Mouse (Mus musculus): ENCODE measurements at regions not wholly inside any gene's neighbourhood (a gene's known extent, or its start where the extent isn't known, plus 50 kb on each side); places are given as distances from the start of the nearest gene placed in this dataset.

DNA sequence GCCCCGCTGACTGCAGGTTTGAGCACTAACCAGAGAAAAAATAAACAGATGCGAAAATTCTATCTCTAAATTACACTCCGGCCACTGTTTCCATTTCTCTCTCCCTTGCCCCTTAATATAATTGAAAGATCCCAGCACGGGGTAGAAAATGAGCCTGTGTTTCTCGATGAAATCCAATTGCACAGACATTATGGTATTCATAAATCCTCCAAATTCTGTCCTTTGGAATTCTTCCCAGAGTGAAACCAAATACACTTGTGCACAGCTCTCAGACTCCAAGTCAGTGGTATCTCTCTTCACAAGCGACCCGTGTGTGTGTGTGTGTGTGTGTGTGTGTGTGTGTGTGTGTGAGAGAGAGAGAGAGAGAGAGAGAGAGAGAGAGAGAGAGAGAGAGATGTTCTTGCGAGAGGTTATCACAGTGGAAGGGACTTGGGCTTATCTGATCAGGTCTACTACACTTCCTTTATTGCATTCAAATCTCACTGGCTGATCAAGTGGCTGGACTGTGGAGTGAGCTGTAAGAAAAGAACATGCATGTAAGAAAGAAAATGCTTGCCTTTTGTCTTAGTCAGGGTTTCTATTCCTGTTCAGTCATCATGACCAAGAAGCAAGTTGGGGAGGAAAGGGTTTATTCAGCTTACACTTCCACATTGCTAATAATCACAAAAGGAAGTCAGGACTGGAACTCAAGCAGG lies 529.6 kb upstream of the Gm19410 start:
- DNase-seq (ENCODE audit: low read depth, low spot score) = no peak

DNA sequence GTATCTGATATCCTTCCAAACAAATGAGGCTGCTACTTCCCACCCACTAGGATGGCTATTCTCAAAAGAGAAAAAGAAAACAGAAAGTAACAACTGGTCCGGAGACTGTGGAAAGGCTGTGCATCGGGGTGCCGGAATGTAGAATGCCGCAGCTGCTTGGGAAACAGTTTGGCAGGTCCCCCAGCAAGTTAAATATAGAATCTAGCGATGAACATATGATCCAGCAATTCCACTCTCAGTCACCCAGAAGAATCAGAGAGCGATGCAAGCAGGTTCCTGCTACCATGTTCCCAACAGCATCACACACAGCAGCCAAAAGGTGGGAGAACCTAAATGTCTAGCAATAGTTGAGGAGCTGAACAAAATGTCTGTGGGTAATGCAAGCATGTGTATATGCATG lies 528.3 kb upstream of the Gm19410 start:
- no peak for DNase-seq (ENCODE audit: low read depth, low spot score)

DNA sequence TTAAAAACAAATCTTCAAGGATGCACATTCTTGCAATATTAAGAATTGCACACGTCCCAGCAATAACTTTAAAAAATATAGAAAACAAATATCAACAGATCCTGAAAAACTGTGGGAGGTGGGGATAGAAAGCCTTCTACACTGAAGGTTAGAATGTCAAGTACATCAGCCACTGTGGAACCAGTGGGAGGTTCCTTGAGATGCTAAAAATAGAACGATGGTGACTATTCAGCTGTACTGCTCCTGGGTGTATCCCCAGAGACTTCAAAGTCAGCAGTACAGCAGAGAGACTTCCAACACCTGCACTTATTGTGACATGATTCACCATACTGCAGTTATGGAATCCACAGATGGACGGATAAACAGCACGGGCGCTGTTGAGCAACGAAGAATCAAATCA lies 524.7 kb upstream of the Gm19410 start:
- DNase-seq (ENCODE audit: low read depth, low spot score) = no peak

DNA sequence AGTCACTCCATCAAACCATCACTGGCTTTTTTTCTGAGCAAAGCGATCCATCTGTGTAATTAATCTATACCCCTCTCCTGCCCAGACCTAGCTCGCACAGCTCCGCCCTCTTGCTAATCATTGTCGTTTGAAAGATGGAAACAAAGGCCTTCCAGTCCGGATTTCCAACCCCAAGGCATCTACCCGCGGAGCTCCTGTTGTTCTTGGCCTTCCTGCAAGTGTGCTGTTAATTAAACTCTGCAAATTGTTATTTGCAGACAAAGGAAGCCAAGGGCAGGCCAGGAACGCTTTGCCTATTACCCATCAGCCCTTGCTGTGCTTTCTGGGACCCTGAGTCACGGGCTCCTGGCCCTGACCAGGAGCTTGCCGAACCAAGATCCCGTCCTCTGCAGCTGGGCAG lies 522.0 kb upstream of the Gm19410 start:
- no peak for DNase-seq (ENCODE audit: low read depth, low spot score)

DNA sequence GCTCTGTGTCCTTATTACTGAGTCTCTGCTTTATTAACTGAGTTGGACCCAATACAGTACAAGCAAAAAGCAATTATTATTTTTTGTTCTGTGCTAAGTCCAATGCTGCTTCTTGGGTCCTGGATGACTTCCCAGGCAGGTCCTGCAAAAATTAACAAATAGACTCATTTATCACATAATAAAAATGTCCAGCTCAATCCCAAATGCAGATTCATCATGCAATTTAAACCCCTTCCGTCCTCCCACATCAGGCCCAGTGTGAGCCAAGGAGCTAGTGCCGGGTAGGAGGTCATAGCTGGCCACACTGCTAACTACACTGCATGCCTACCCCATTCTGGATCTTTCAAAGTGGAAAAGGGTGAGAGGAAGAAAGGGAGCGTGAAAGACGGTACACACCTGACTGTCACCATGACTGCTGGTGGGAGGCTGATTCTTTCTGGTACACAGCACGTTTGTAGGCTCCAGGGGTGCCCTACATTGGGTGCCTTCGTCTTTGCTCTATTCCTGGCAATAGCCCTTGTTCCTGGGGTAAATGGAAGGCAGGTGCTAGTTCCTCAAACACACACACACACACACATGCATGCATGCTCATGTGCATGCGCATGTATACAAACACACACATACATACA lies 515.7 kb upstream of the Gm19410 start:
- DNase-seq (ENCODE audit: low read depth, low spot score) = no peak

DNA sequence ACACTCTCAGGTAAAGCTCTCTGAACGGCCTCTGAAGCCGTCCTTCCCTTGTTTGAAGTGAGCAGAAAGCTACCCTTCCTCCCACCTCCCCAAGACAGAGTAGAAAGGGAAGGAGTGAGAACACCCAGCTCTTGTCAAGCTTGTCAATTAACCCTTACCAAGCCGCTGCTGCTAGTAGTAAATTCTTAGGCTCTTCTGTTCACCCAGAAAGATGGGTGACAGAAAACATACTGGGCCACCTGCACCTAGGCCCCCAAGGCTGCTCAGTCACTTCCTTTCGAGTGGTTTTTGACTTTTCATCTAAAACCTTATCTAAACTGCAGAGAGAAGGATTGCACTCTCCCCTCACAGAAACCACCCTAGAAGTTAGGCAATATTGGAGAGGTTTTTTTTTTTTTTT lies 514.9 kb upstream of the Gm19410 start:
- no peak for DNase-seq (ENCODE audit: low read depth, low spot score)

DNA sequence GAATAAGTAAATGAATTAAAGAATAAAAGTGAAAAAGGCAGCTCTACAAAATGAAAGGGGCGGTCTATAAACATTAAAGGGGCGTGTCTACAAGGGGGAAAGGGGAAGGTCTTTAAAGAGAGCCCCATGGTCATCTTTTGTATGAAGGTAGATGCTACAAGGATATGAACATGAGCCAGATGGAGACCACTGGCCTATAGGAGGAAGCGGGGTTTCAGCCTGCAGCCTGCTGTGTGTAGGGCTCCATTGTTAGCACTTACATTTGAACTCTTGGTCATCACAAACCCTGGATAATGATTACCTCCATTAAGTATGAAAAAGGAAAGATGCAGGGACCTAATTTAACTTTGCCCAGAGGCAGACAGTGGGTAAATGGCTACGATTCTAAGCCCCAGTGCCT lies 511.6 kb upstream of the Gm19410 start:
- no peak for DNase-seq (ENCODE audit: low read depth, low spot score)

DNA sequence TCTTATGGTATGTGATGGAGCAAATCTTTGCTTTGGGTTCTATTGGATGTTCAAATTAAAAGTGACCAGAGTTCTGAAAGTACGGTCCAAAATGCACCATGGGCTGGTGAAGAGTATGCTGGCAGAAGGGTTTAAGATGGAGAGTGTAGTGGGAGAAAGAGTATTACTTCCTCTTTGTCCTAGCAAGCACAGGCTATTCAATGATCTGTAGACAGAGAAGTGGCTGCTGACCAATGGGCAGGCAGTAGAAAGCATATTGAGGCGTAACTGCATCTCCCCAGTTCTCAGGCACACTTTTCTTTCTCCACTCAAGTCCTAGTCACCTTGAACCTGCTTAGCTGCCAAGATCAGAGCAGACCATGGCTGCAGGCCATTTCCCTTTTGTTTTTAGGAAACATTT lies 510.3 kb upstream of the Gm19410 start:
- no peak for DNase-seq (ENCODE audit: low read depth, low spot score)

DNA sequence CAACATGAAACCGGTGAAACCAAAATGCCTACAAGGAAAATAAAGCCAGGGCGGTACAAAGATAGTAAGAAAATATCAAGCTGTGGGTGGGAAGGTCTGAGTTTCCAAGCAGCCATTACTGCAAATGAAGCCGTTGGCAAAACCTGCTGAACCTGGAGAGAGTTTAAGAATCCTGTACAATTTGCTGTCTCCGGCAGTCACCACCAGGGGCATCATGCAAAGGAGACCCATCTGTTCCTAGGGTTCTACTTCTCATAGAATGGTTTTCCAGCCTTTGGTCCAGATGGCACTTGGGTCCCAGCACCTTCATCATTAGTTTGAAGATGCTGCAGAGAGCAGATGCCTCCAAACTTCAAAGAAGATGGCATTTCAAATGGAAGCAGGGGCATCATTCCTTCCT lies 508.6 kb upstream of the Gm19410 start:
- DNase-seq (ENCODE audit: low read depth, low spot score) = no peak

DNA sequence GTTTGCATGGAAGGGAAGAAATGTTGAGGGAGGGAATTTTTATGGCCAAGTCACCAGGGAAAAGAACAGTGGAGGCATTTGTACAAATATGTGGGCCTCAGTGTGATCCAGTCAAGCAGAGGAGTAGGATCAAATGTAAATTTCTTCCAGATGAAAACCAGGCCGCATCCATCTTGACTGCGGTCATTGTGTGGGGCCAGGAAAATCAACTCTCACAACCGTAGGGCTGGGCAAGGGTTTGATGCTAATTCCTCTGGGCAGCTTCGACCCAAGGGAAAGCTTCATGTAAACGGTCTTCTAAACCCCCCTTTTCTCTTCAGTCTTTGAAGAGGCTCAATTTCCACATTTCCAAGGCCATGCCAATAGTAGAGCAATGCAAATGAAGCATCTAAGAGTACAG lies 497.4 kb upstream of the Gm19410 start:
- DNase-seq (ENCODE audit: low read depth, low spot score) = no peak

DNA sequence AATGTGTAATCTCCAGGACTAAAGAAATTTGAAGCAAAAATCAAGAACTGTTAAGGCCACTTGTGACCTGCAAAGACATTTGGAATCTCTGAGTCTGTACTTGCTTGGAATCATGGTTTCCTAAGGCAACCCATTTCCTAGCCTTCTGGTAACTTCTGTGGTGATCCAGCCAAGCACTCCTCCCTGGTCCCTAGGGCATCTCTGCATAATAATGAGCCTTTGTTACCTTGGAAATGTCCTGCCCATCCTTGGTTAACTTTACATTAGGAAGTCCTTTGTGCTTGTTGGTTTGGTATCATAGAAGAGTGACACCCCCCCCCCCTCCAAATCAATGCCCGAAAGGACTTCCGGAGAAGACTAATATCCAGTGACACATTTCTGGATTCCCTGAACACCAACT lies 496.6 kb upstream of the Gm19410 start:
- DNase-seq (ENCODE audit: low read depth, low spot score) = no peak

DNA sequence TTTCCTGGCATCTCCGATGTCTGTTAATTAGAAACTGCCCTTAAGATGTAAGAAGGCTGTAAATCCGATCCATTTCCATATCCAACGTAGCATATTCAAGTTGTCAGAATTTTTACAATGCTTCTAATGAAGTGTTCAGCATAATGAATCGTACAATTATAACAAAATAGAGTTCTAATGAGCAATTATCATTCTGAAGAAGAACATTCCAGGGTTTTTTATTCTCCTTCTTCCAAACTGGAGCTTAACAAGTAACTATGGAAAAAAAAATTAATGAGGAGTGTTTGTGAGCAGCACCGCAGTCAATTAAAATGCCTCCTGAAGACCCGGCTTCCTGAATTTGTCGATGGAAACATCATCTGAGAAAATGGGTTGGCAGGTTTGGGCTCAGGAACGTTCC lies 489.6 kb upstream of the Gm19410 start:
- DNase-seq (ENCODE audit: low read depth, low spot score) = no peak

DNA sequence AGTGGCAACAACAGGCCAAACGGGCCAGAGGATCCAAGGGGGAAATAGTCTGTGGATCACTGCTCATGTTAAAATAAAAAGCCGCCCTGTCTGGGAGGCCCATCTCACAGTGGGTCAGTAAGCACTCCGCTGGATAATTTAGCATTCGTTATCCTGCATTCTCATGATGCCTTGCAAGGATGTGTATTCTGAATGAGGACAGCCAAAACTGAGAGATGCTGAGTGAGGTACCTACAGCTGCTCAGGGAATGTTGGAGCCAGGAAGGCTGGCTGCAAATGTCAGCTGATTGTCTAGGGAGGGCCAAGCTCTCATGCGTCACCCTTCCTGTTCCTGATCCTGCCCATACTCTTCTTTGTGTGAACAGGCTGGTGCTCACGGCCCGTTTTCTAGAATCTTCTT lies 489.1 kb upstream of the Gm19410 start:
- no peak for DNase-seq (ENCODE audit: low read depth, low spot score)

DNA sequence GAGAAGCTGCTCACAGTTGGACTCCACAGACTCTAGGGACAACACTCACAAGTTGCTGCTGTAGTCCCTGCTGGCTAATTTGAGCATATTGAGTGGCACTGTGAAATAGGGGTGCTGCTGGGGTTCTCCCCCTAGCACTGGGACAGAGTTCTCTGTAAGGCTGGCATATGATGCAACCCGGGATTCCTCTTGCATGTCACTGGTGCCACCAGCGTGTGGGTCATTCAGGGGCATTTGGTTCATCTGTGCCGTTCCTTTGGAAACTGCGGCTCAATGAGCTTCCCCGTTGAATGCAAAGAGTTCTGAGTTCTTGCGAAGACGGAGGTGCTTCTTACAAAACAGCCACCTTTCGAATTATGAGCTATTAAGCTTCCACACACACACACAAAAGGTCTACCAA lies 486.6 kb upstream of the Gm19410 start:
- DNase-seq (ENCODE audit: low read depth, low spot score) = no peak

DNA sequence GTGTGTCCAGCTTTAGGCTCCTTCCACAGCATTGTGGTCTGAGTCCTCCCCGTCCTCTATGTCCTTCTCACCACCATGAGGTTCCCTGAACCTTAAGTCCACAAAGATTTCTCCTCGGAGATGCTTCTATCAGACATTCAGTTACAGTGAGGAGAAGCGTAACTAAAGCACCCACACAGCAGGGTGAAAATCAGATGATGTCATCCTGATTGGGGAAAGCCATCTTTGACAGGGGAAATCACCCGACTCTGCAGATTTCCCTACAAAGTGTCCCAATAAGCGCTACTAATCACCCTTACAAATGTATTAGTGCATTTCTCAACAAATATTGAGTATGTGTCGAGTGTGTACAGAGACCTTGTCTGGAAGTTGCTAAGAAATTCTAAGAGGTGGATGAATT lies 484.8 kb upstream of the Gm19410 start:
- no peak for DNase-seq (ENCODE audit: low read depth, low spot score)

DNA sequence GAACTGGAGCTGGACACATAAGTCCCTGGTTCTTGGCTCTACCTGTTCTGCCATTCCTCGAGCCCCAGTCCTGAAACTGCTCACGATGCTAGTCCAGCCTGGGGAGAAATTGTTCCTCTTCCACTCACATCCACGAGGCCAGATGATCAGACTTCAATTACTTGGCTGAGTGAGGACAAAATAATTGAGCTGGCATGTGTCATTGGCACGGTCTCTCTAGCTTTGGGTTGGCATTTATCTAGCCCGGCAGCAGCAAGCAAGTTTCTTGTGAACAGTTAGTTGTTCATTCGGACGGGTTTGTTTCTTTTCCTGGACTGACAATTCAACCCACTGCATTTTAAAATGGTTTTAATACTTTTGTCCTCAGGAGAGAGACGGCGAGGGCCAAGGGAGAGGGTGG lies 482.2 kb upstream of the Gm19410 start:
- DNase-seq (ENCODE audit: low read depth, low spot score) = no peak

DNA sequence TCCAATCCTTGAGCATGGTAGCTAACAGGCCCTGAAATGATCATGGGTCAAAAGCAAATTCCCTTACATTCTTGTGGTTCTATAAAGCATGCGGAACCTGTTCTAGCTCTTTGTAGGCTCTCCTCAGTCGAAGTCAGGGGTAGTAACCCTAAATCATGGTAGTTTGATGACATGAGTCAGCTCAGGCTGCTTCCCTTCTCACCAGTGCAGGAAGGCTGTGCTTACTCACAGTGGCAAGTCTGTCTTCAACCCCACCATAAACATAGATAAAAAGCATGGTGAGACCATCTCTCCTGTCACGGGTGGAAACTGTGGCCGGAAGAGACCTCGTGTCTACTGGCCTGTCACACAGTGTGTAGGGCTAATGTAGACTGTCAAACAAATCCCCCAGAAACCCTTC lies 476.6 kb upstream of the Gm19410 start:
- DNase-seq (ENCODE audit: low read depth, low spot score) = no peak

DNA sequence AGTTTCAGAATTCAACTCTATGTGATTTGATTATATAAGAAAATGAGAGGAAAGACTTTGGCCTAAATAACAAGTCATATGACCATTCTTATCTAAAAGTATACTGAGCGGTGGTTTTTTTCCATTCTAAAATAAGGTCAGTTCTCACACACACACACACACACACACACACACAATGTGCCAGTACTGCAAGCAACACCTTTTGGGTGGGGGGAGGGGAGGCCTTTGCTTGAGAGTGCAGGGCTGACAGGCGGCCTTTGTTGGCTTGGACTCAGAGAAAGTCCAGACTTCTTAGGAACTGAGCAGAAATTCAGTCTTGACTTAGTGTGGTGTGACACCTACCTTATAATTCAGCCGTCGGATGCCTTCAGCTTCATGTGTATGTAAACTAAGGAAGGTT lies 475.6 kb upstream of the Gm19410 start:
- DNase-seq (ENCODE audit: low read depth, low spot score) = no peak

DNA sequence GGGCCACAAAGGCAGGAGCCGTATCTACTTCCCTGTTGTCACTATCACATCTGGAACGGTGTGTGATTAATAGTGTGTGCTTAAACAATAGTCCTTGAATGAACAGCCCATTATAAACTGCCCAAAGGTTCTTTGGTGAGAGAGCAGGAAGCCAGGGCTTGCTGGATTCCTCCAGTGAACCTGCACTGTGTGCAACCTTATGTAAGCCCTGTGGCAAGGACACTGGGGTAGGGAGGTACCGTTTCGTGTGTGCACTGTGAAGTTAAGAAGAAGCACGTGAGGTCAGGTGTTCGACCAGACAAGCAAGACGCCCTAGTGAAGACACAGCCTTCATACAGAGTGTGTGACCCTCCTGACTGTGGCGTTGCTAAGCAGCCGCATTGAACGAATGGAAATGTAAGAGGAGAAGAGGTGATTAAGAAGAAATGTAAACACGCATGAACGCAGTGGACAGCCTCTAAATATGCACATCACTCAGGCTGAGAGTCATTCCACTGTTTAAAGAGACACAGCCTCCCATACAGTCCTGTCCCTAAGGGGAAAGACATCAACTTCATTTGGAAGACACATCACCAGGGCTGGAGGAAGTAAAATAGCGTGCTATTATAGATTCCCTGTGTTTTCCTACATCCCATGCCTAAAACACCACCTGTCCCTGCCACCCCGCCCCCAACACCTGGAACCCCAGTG lies 472.0 kb upstream of the Gm19410 start:
- no peak for DNase-seq (ENCODE audit: low read depth, low spot score)

DNA sequence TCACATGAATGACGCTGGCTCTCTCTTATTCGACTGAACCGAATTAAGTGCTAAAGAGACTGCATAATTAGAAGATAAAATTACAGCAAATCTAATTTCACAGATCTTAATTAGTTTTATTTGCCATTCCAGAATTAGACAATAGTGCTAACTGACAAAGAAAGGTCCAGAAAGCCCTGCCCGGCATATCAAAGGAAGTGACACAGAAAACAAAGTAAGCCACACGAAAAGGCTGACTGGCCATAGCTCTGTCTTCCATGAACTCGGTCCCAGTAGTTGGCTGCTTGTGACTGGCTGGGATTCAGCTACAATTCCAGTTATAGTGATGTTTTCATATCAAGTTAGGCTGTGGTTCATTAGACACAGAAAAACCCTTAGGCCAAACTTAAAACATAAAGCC lies 468.7 kb upstream of the Gm19410 start:
- no peak for DNase-seq (ENCODE audit: low read depth, low spot score)

DNA sequence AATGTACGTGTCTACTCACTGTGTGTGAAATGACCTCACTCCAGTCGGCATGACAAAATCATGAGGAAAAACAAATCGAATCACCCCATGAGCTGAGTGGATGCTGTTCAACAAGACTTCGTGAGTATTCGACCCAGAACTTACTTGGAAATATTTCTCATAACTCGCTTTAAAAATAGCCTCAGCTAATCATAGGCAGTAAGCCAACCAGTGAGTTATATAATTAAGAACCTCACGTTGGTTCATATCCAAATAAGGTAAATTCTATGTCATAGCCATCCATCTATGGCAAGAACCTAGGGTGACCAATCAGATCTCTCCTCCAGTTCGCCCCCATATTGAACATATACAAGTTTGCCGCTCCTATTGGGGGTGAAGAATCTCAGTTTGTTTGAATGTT lies 466.5 kb upstream of the Gm19410 start:
- DNase-seq (ENCODE audit: low read depth, low spot score) = no peak

DNA sequence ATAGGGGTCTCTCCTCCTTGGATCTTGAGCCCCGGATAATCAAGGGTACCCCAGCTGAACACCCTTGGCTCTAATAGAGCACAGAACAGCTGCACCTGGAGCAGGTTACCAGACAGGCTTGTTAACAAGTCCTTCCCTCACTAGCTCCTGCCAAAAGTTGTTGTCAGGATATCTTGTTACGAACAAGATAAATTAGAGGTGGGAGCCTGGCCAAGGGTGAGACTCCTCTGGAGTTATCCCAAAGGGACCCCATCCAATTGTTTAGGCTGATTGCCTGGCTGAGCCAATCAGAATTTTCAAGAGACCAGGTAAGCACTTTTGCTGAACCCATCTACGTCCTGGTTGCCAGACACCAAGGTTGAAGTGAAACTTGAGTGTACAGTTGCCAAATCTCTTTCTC lies 465.2 kb upstream of the Gm19410 start:
- no peak for DNase-seq (ENCODE audit: low read depth, low spot score)

DNA sequence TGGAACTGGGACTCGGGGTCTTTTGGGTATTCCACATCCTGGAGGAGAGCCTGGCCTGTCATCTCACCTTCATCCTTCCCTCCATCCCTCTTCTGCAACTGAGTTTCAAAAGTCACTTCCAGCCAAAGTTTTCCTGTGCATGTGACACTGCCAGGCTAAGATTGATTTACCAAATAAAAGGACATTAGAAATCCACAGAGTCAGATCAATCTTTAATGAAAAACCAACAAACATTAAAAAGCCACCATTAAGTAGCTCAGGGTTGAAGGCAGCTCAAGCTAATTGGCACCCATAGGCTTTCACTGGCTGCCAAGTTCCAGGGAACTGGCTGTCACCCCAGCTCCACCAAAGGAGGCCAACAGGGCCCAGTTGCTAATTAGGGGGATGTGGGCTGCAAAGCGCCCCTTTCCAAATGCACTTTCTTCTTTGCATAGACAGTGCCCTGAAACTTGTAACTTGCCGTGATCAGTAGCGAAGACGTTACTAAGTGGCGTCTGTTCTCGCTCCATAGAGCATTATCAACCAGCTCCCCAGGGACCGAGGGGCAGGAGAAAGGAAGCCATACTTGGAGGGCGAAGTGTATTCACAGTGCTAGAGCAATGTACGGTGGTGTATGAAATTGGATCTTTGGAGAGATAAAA lies 464.6 kb upstream of the Gm19410 start:
- no peak for DNase-seq (ENCODE audit: low read depth, low spot score)
